Mouse (Mus musculus): ENCODE measurements around the gene Lyzl4. TPM values are rescaled to one million over a fixed set of nuclear protein-coding genes. Genes with fewer than 3 reads are reported as not detected.

Gene Lyzl4
- total and polyA plus RNA-seq, 3 experiments: not detected

GRCm38 (mm10) chr9:121666957-121667630, 25.2 kb upstream of the Lyzl4 start:
- peaks cover 0 to 2% of the 10 kb centered on the region in 2 experiments; a peak in 2 of 4 replicates for H3K36me3 ChIP-seq (ENCODE audit: control insufficient read depth in 1 of 2, insufficient read depth in 2 of 2, low read length in 2 of 2)
- no peak overlapping the region for H3K4me3 ChIP-seq (ENCODE audit: control insufficient read depth in 1 of 2, insufficient read depth in 1 of 2, low read depth in 2 of 2, low read length in 2 of 2)
- TF ChIP-seq CHD2 (IDR thresholded peaks at IDR 0.05; ENCODE audit: low read length): no peak
- TF ChIP-seq ZKSCAN1 (IDR thresholded peaks at IDR 0.05; ENCODE audit: low read depth, low read length): no peak
- TF ChIP-seq POLR2AphosphoS2 (IDR thresholded peaks at IDR 0.05; ENCODE audit: low read length): no peak
- no peak for TF ChIP-seq RAD21 (IDR thresholded peaks at IDR 0.05; ENCODE audit: low read depth, low read length)
- TF ChIP-seq CHD1 (IDR thresholded peaks at IDR 0.05; ENCODE audit: low read depth, low read length): no peak
- TF ChIP-seq BHLHE40 (IDR thresholded peaks at IDR 0.05; ENCODE audit: borderline replicate concordance, low read depth, low read length): no peak
- TF ChIP-seq HCFC1 (IDR thresholded peaks at IDR 0.05; ENCODE audit: low read depth, low read length): no peak
- H3K4me1 ChIP-seq (ENCODE audit: control insufficient read depth in 1 of 2, insufficient read depth in 2 of 2, low read length in 2 of 2): peaks cover 0 to 5% of the 10 kb centered on the region in 2 experiments; a peak in 2 of 4 replicates
- DNase-seq (ENCODE audit: low read depth, low spot score): no peak
- no peaks in the 10 kb centered on the region for H3K79me2 ChIP-seq (ENCODE audit: control insufficient read depth, insufficient read depth, low read length, poor library complexity)
- H3K9ac ChIP-seq (ENCODE audit: control insufficient read depth, low read depth, low read length, poor library complexity, severe bottlenecking): no peak overlapping the region
- no peaks in the 10 kb centered on the region for H3K9me3 ChIP-seq (replicated peaks; ENCODE audit: insufficient read depth, low read length)
- H3K27me3 ChIP-seq (ENCODE audit: control insufficient read depth in 1 of 2, insufficient read depth in 2 of 2, low read length in 2 of 2): no peaks in the 10 kb centered on the region
- H3K27ac ChIP-seq (ENCODE audit: control insufficient read depth, low read depth, low read length): no peak overlapping the region

DNA sequence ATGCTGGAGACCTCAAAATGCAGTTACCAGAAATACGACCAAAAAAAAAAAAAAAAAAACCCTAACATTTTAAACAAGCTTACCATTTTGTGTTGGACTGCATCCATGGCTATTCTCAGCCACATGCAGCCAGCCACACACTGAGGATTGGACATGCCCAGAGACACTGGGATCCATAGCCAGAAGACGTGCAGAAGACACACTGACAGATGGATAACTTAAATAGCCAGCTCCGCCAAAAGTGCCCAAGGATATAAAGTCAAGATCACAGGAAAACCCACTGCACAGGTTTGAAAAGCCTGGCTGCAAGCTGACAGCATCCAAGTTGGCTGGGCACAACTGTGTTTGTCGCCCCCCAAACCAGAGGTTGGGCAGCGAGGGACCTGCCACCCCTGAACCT, 22.2 kb upstream of the Lyzl4 start:
- Histone ChIP-seq H3K9ac (ENCODE audit: control insufficient read depth, low read depth, low read length, poor library complexity, severe bottlenecking) (no peak overlapping the region), H3K27ac (ENCODE audit: control insufficient read depth, low read depth, low read length) (no peak overlapping the region), H3K4me3 (ENCODE audit: control insufficient read depth in 1 of 2, insufficient read depth in 1 of 2, low read depth in 2 of 2, low read length in 2 of 2) (no peak overlapping the region), H3K9me3 (replicated peaks; ENCODE audit: insufficient read depth, low read length) (no peaks in the 10 kb centered on the region), H3K36me3 (ENCODE audit: control insufficient read depth in 1 of 2, insufficient read depth in 2 of 2, low read length in 2 of 2) (no peaks in the 10 kb centered on the region), H3K79me2 (ENCODE audit: control insufficient read depth, insufficient read depth, low read length, poor library complexity) (no peaks in the 10 kb centered on the region), H3K4me1 (ENCODE audit: control insufficient read depth in 1 of 2, insufficient read depth in 2 of 2, low read length in 2 of 2) (no peaks in the 10 kb centered on the region), H3K27me3 (ENCODE audit: control insufficient read depth in 1 of 2, insufficient read depth in 2 of 2, low read length in 2 of 2) (no peaks in the 10 kb centered on the region)
- no peak for DNase-seq (ENCODE audit: low read depth, low spot score)
- no peak for TF ChIP-seq MYB (IDR thresholded peaks at IDR 0.05; ENCODE audit: low read depth, low read length)
- TF ChIP-seq SMC3 (IDR thresholded peaks at IDR 0.05; ENCODE audit: low read depth, low read length): no peak
- no peak for TF ChIP-seq ZMIZ1 (IDR thresholded peaks at IDR 0.05; ENCODE audit: low read depth, low read length)
- no peak for TF ChIP-seq GABPA (IDR thresholded peaks at IDR 0.05; ENCODE audit: low read depth, low read length)
- TF ChIP-seq KAT2A (conservative IDR thresholded peaks at IDR 0.05; ENCODE audit: low read depth, low read length): no peak
- TF ChIP-seq SIN3A (IDR thresholded peaks at IDR 0.05; ENCODE audit: low read length): no peak
- no peak for TF ChIP-seq ZC3H11A (IDR thresholded peaks at IDR 0.05; ENCODE audit: low read depth, low read length)
- no peak for TF ChIP-seq CHD2 (IDR thresholded peaks at IDR 0.05; ENCODE audit: low read length)
- TF ChIP-seq TBP (IDR thresholded peaks at IDR 0.05; ENCODE audit: low read depth, low read length): no peak
- TF ChIP-seq NELFE (IDR thresholded peaks at IDR 0.05; ENCODE audit: low read depth, low read length): no peak
- no peak for TF ChIP-seq MEF2A (IDR thresholded peaks at IDR 0.05; ENCODE audit: extremely low read depth, insufficient replicate concordance, low read depth, low read length, poor library complexity, severe bottlenecking)
- no peak for TF ChIP-seq CHD1 (IDR thresholded peaks at IDR 0.05; ENCODE audit: low read depth, low read length)
- no peak for TF ChIP-seq RAD21 (IDR thresholded peaks at IDR 0.05; ENCODE audit: low read depth, low read length)
- TF ChIP-seq ZNF384 (IDR thresholded peaks at IDR 0.05; ENCODE audit: low read depth, low read length): no peak
- TF ChIP-seq JUND (IDR thresholded peaks at IDR 0.05; ENCODE audit: low read depth, low read length): no peak
